19 mouse cellular contexts compared by ENCODE assay signal in the genomic region with DNA sequence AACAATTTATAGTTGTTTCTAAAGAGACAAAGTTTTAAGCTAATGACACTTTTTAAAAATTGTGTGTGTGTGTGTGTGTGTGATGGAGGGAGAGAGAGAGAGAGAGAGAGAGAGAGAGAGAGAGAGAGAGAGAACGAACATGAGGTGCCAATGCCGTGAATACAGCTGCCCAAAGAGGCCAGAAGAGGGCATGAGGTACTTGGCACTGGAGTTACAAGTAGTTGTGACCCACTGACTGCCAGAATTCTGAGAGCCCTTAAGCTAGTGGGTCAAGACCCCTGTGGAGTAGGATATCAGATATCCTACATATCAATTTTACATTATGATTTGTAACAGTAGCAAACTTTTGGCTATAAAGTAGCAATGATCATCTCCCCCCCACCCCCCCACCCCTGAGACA. TPM values are rescaled to one million over a fixed set of nuclear protein-coding genes. Genes with fewer than 3 reads are reported as not detected.
A peak's percentile ranks its signal among the peaks of the same experiment; 100 is the strongest.
DNase-seq lines count a peak whose midpoint lies in the region; ATAC-seq and TF ChIP-seq lines count a peak whose summit lies in the region.
"Had no signal": no experiment of that assay in that cellular context is flagged by ENCODE, and none has a peak within 500 bp of the region (broad histone marks: within the 10 kb centered on the region; RNA-seq: fewer than 3 reads in every experiment).

No protein-coding gene starts in this region.

- intact Hi-C loops in gastrocnemius, adult 2 months (cut with DNase I): no loop called here

- no peak overlapping the region for H3K4me2 ChIP-seq in kidney, embryonic 14.5 days (replicated peaks; ENCODE audit: low read depth, low read length)
- H3K4me2 ChIP-seq: embryonic facial prominence, embryonic 12.5 days; forebrain, embryonic 15.5 days; heart, embryonic 12.5 days; hindbrain, embryonic 14.5 days had no signal

- H3K9ac ChIP-seq in kidney, embryonic 14.5 days (ENCODE audit: low read depth, low read length): no peak overlapping the region
- H3K9ac ChIP-seq: embryonic facial prominence, embryonic 12.5 days; forebrain, embryonic 15.5 days; heart, embryonic 12.5 days; hindbrain, embryonic 14.5 days had no signal

- no peaks in the 10 kb centered on the region for H3K27me3 ChIP-seq in kidney, adult 2 months (replicated peaks; ENCODE audit: control insufficient read depth, insufficient read depth, low read length)
- H3K27me3 ChIP-seq in kidney, embryonic 14.5 days (ENCODE audit: control insufficient read depth, insufficient read depth, low read length): no peaks in the 10 kb centered on the region
- H3K27me3 ChIP-seq in splenic B cell, adult 2 months (ENCODE audit: control insufficient read depth, insufficient read depth, low read length, poor library complexity, severe bottlenecking): no peaks in the 10 kb centered on the region
- H3K27me3 ChIP-seq: embryonic facial prominence, embryonic 12.5 days; forebrain, embryonic 15.5 days; heart, embryonic 12.5 days had no signal

- no peak for ATAC-seq in kidney, embryonic 14.5 days (ENCODE audit: low FRiP score, low TSS enrichment)
- ATAC-seq: activated CD4-positive, CD25-positive, alpha-beta regulatory T cell, adult 4 months; forebrain, embryonic 15.5 days had no signal

- no peak overlapping the region for H3K4me3 ChIP-seq in gastrocnemius, adult 2 months
- H3K4me3 ChIP-seq in kidney, adult 2 months (ENCODE audit: insufficient read depth, low read depth, low read length): no peak overlapping the region
- H3K4me3 ChIP-seq in kidney, embryonic 14.5 days (ENCODE audit: low read length): no peak overlapping the region
- H3K4me3 ChIP-seq: embryonic facial prominence, embryonic 12.5 days; forebrain, embryonic 15.5 days; heart, embryonic 12.5 days; hindbrain, embryonic 10.5 days had no signal

- H3K4me1 ChIP-seq in kidney, adult 2 months (ENCODE audit: control insufficient read depth, insufficient read depth, low read length): no peaks in the 10 kb centered on the region
- peaks cover 8% of the 10 kb centered on the region for H3K4me1 ChIP-seq in kidney, embryonic 14.5 days (ENCODE audit: control insufficient read depth, insufficient read depth, low read length)

- H3K27ac ChIP-seq in gastrocnemius, adult 2 months: no peak overlapping the region
- no peak overlapping the region for H3K27ac ChIP-seq in kidney, adult 2 months (ENCODE audit: insufficient read depth, low read depth, low read length)
- H3K27ac ChIP-seq in kidney, embryonic 14.5 days (ENCODE audit: low read depth, low read length): no peak overlapping the region
- H3K27ac ChIP-seq: embryonic facial prominence, embryonic 12.5 days; forebrain, embryonic 15.5 days; hindbrain, embryonic 10.5 days; hindbrain, embryonic 14.5 days had no signal

- 51% methylated on average over 2 of the region's 2 CpGs for WGBS in kidney, adult 2 months
- WGBS in kidney, embryonic 14.5 days: 86% methylated on average over 2 of the region's 2 CpGs

- no peak for DNase-seq in gastrocnemius, adult 2 months
- DNase-seq in gastrocnemius, postnatal 25 days: no peak
- DNase-seq in kidney, adult 2 months: no peak
- peak; percentile 57 for DNase-seq in 416B (ENCODE audit: low read depth)
- DNase-seq in splenic B cell, adult 2 months (ENCODE audit: low read depth, low spot score): peak; percentile 4
- DNase-seq in frontal cortex, postnatal 10 days (ENCODE audit: low spot score in 2 of 2): no peak
- DNase-seq: adrenal gland, postnatal 14 days; cerebellum, adult 11-12 months; cerebellum, adult 9-10 months; cerebellum, postnatal 25 days; gastrocnemius, postnatal 14 days had no signal

- no peaks in the 10 kb centered on the region for H3K9me3 ChIP-seq in kidney, embryonic 14.5 days (ENCODE audit: control insufficient read depth, low read length)
- H3K9me3 ChIP-seq: embryonic facial prominence, embryonic 12.5 days; forebrain, embryonic 15.5 days; G1E; heart, embryonic 12.5 days; hindbrain, embryonic 10.5 days had no signal

- TF ChIP-seq CTCF in gastrocnemius, adult 2 months (IDR thresholded peaks at IDR 0.05): peak; percentile 10; the same call in 1 of the 2 replicates
- TF ChIP-seq CTCF in kidney, adult 2 months (conservative IDR thresholded peaks at IDR 0.05; ENCODE audit: insufficient read depth, insufficient read length, low read depth, low read length): 0 out of 2 replicates have a peak, but pooled peaks have one; percentile 24

- no peaks in the 10 kb centered on the region; the same call in 1 of the 2 replicates for H3K36me3 ChIP-seq in kidney, adult 2 months (ENCODE audit: control insufficient read depth, insufficient read depth, low read length)
- H3K36me3 ChIP-seq in kidney, embryonic 14.5 days (ENCODE audit: control insufficient read depth, insufficient read depth, low read length): peaks cover 45% of the 10 kb centered on the region
- H3K36me3 ChIP-seq in splenic B cell, adult 2 months (ENCODE audit: control insufficient read depth, insufficient read depth, low read length, poor library complexity, severe bottlenecking): peaks cover 4% of the 10 kb centered on the region; the same call in 1 of the 2 replicates

- TF ChIP-seq POLR2A in kidney, adult 2 months (IDR thresholded peaks at IDR 0.05; ENCODE audit: low read depth, low read length): no peak

RNA-seq across cellular contexts. Expression of a gene that starts 4.9 kb away (rescaled TPM):
- total RNA-seq in gastrocnemius, adult 2 months (2021): 10 to 100 TPM; 19.7 to 22.3 TPM
- total RNA-seq in gastrocnemius, postnatal 25 days (2021): 10 to 100 TPM; 18.6 to 19.3 TPM
- 17.3 and 20.9 TPM in 2 replicates for polyA plus RNA-seq in kidney, adult 2 months (2012; rRNA removed)
- polyA plus RNA-seq in kidney, embryonic 14.5 days (2014; fragmentation: Nextera tagmentation; extraction: Ambion mirVana): 29.3 and 47.8 TPM in 2 replicates

RNA-seq across cellular contexts. Expression of a gene that starts 51.3 kb away (rescaled TPM):
- 100 to 1,000 TPM; 118 to 136 TPM for total RNA-seq in gastrocnemius, adult 2 months (2021)
- total RNA-seq in gastrocnemius, postnatal 25 days (2021): 100 to 1,000 TPM in 1 of 2 experiments, 10 to 100 TPM in 1; 80.3 to 106 TPM
- polyA plus RNA-seq in kidney, adult 2 months (2012; rRNA removed): 12.3 and 13.3 TPM in 2 replicates
- 50.3 and 81.3 TPM in 2 replicates for polyA plus RNA-seq in kidney, embryonic 14.5 days (2014; fragmentation: Nextera tagmentation; extraction: Ambion mirVana)

Comparison
In these comparisons a context has a peak if more than half of its experiments do, and no peak if none do; other contexts are left out.
1. DNase-seq: peak in 416B (single experiment) and splenic B cell, adult 2 months (single experiment); none in gastrocnemius, adult 2 months (single experiment), gastrocnemius, postnatal 25 days (single experiment), kidney, adult 2 months (single experiment) and frontal cortex, postnatal 10 days (0 of 2).